Mouse (Mus musculus): Measurements from ENCODE around the gene Il15ra. TPM values are rescaled to one million over a fixed set of nuclear protein-coding genes. Genes with fewer than 3 reads are reported as not detected.

The Il15ra gene
- 11.9 TPM for polyA plus RNA-seq (2015; fragmentation: Illumina TruSeq; extraction: RNeasy Lipid Tissue Mini Kit (QIAGEN cat#74804); ENCODE audit: low read depth, low replicate concordance)

GRCm38 (mm10) chr2:11705201-11706025 lies at the start of gene Il15ra:
TSS of gene Il15ra (plus strand) at chr2:11705290.

GRCm38 (mm10) chr2:11777091-11778068 lies 72.3 kb downstream of the Il15ra start, which contains the start of the genes Fbh1 and Ankrd16:
TSS of gene Fbh1 (minus strand) at chr2:11777582.
TSS of gene Ankrd16 (plus strand) at chr2:11777876.

Other genes starting within 250 kb of the Il15ra start
- gene Pfkfb3, start 151.2 kb upstream of the Il15ra start, polyA plus RNA-seq (2015; fragmentation: Illumina TruSeq; extraction: RNeasy Lipid Tissue Mini Kit (QIAGEN cat#74804); ENCODE audit: low read depth, low replicate concordance), result 26.8 TPM
- 89.6 TPM for gene Rbm17, start 101.1 kb upstream of the Il15ra start, polyA plus RNA-seq (2015; fragmentation: Illumina TruSeq; extraction: RNeasy Lipid Tissue Mini Kit (QIAGEN cat#74804); ENCODE audit: low read depth, low replicate concordance)
- not detected for gene Gm17490, start 79.0 kb upstream of the Il15ra start, polyA plus RNA-seq (2015; fragmentation: Illumina TruSeq; extraction: RNeasy Lipid Tissue Mini Kit (QIAGEN cat#74804); ENCODE audit: low read depth, low replicate concordance)
- 0.09 TPM for gene Il2ra, start 62.5 kb upstream of the Il15ra start, polyA plus RNA-seq (2015; fragmentation: Illumina TruSeq; extraction: RNeasy Lipid Tissue Mini Kit (QIAGEN cat#74804); ENCODE audit: low read depth, low replicate concordance)
- 66.8 TPM for gene Fbh1, start 72.3 kb downstream of the Il15ra start, polyA plus RNA-seq (2015; fragmentation: Illumina TruSeq; extraction: RNeasy Lipid Tissue Mini Kit (QIAGEN cat#74804); ENCODE audit: low read depth, low replicate concordance)
- 40.2 TPM for gene Ankrd16, start 72.6 kb downstream of the Il15ra start, polyA plus RNA-seq (2015; fragmentation: Illumina TruSeq; extraction: RNeasy Lipid Tissue Mini Kit (QIAGEN cat#74804); ENCODE audit: low read depth, low replicate concordance)